Mouse (Mus musculus) heart, embryonic 10.5 days (tissue): ENCODE results near the gene Aftph. TPM values are rescaled to one million over a fixed set of nuclear protein-coding genes. Genes with fewer than 3 reads are reported as not detected.

Source experiments
- DNase-seq: peaks from one replicate; pipeline ENCODE4 v3.0.0-alpha.2; 2017; ENCODE audit warnings: low spot score
- H3K27ac ChIP-seq: fragments of 300-500 bp; sonication (generic); 2 replicates; pipeline ENCODE4 v1.5.1; 2016; ENCODE audit warnings: mild to moderate bottlenecking
- H3K27me3 ChIP-seq: fragments of 300-500 bp; sonication (generic); 2 replicates; pipeline ENCODE4 v1.6.1; 2016; ENCODE audit warnings: mild to moderate bottlenecking; ENCODE audit not compliant: poor library complexity, insufficient read depth, severe bottlenecking
- H3K36me3 ChIP-seq: fragments of 300-500 bp; sonication (generic); 2 replicates; pipeline ENCODE4 v1.6.1; 2016; ENCODE audit warnings: mild to moderate bottlenecking, moderate library complexity
- H3K4me1 ChIP-seq: fragments of 300-500 bp; sonication (generic); 2 replicates; pipeline ENCODE4 v1.6.1; 2016; ENCODE audit warnings: mild to moderate bottlenecking
- H3K4me3 ChIP-seq: fragments of 300-500 bp; sonication (generic); 2 replicates; pipeline ENCODE4 v1.5.1; 2016; ENCODE audit warnings: mild to moderate bottlenecking, moderate library complexity
- H3K9me3 ChIP-seq: fragments of 300-500 bp; sonication (generic); 2 replicates; pipeline ENCODE4 v1.6.1; 2016; ENCODE audit warnings: mild to moderate bottlenecking, moderate library complexity
- WGBS: fragments of 180-500 bp; shearing (Covaris S2); methylation state at CpG from one replicate; pipeline ENCODE4 v1.1.7; 2016; 5-methylcytosine and 5-hydroxymethylcytosine counted together
- polyA plus RNA-seq: library from polyadenylated mRNA; unstranded; fragments of >200 nt; fragmentation: Nextera tagmentation; extraction: Ambion mirVana; gene quantifications from 2 replicates; pipeline ENCODE4 v1.2.1, GENCODE M21; 2016

Gene Aftph
- 13.9 and 14.2 TPM in 2 replicates for polyA plus RNA-seq

GRCm38 (mm10) chr11:20741201-20742100, at the start of gene Aftph:
Gene Aftph (minus strand): TSS chr11:20741589.
- H3K9me3 ChIP-seq, result no peaks in the 10 kb centered on the region
- no peaks in the 10 kb centered on the region for H3K36me3 ChIP-seq
- H3K4me1 ChIP-seq, result no peaks in the 10 kb centered on the region
- no peaks in the 10 kb centered on the region for H3K27me3 ChIP-seq
- under 1% methylated on average over 49 of the region's 81 CpGs for WGBS
- peak within 1 kb of the TSS; percentile 97 for H3K4me3 ChIP-seq
- peak within 1 kb of the TSS; percentile 90 for H3K27ac ChIP-seq
- peak; percentile 99 for DNase-seq

GRCm38 (mm10) chr11:20789015-20789414, 47.6 kb upstream of the Aftph start:
- no peak overlapping the region for H3K27ac ChIP-seq
- H3K4me3 ChIP-seq, result no peak overlapping the region
- no peaks in the 10 kb centered on the region for H3K27me3 ChIP-seq
- DNase-seq, result no peak
- H3K9me3 ChIP-seq, result 0 out of 2 replicates have a peak, but pooled peaks cover 6% of the 10 kb centered on the region
- WGBS, result 67% methylated on average over 1 of the region's 1 CpGs
- H3K36me3 ChIP-seq, result no peaks in the 10 kb centered on the region; the same call in 1 of the 2 replicates
- H3K4me1 ChIP-seq, result 0 out of 2 replicates have a peak, but pooled peaks cover under 1% of the 10 kb centered on the region

GRCm38 (mm10) chr11:20788070-20788469, 46.7 kb upstream of the Aftph start:
- Histone ChIP-seq H3K9me3 (0 out of 2 replicates have a peak, but pooled peaks cover 6% of the 10 kb centered on the region), H3K27ac (no peak overlapping the region), H3K36me3 (no peaks in the 10 kb centered on the region; the same call in 1 of the 2 replicates), H3K27me3 (no peaks in the 10 kb centered on the region), H3K4me1 (no peaks in the 10 kb centered on the region), H3K4me3 (no peak overlapping the region)
- 75% methylated on average over 3 of the region's 3 CpGs for WGBS
- DNase-seq, result peak; percentile 5

- no peak overlapping the region for H3K27ac ChIP-seq
- 0 out of 2 replicates have a peak, but pooled peaks cover 6% of the 10 kb centered on the region for H3K9me3 ChIP-seq
- H3K4me1 ChIP-seq, result no peaks in the 10 kb centered on the region
- H3K36me3 ChIP-seq, result no peaks in the 10 kb centered on the region; the same call in 1 of the 2 replicates
- WGBS, result 61% methylated on average over 2 of the region's 2 CpGs
- peak; percentile 25 for DNase-seq
- H3K4me3 ChIP-seq, result no peak overlapping the region
- H3K27me3 ChIP-seq, result no peaks in the 10 kb centered on the region
Observed at GRCm38 (mm10) chr11:20786191-20786590, 44.8 kb upstream of the Aftph start.

- DNase-seq, result peak; percentile 11
- Histone ChIP-seq H3K36me3 (no peaks in the 10 kb centered on the region; the same call in 1 of the 2 replicates), H3K9me3 (0 out of 2 replicates have a peak, but pooled peaks cover 6% of the 10 kb centered on the region), H3K27ac (no peak overlapping the region), H3K4me1 (no peaks in the 10 kb centered on the region), H3K27me3 (no peaks in the 10 kb centered on the region), H3K4me3 (no peak overlapping the region)
- WGBS, result 70% methylated on average over 1 of the region's 1 CpGs
Observed at GRCm38 (mm10) chr11:20785186-20785585, 43.8 kb upstream of the Aftph start.

- no peak overlapping the region for H3K4me3 ChIP-seq
- H3K4me1 ChIP-seq, result no peaks in the 10 kb centered on the region
- peak; percentile 31 for DNase-seq
- no peak overlapping the region for H3K27ac ChIP-seq
- H3K27me3 ChIP-seq, result no peaks in the 10 kb centered on the region
- no peaks in the 10 kb centered on the region; the same call in 1 of the 2 replicates for H3K36me3 ChIP-seq
- WGBS, result 80% methylated on average over 6 of the region's 6 CpGs
- H3K9me3 ChIP-seq, result 0 out of 2 replicates have a peak, but pooled peaks cover 6% of the 10 kb centered on the region
Observed at GRCm38 (mm10) chr11:20784776-20785175, 43.4 kb upstream of the Aftph start.

- DNase-seq, result peak; percentile 48
- 0 out of 2 replicates have a peak, but pooled peaks cover 6% of the 10 kb centered on the region for H3K9me3 ChIP-seq
- H3K27me3 ChIP-seq, result no peaks in the 10 kb centered on the region
- 92% methylated on average over 1 of the region's 1 CpGs for WGBS
- H3K36me3 ChIP-seq, result no peaks in the 10 kb centered on the region; the same call in 1 of the 2 replicates
- no peak overlapping the region for H3K4me3 ChIP-seq
- H3K4me1 ChIP-seq, result 0 out of 2 replicates have a peak, but pooled peaks cover under 1% of the 10 kb centered on the region
- no peak overlapping the region for H3K27ac ChIP-seq
Observed at GRCm38 (mm10) chr11:20783467-20783866, 42.1 kb upstream of the Aftph start.

GRCm38 (mm10) chr11:20782620-20783019, 41.2 kb upstream of the Aftph start:
- Histone ChIP-seq H3K36me3 (no peaks in the 10 kb centered on the region; the same call in 1 of the 2 replicates), H3K4me1 (0 out of 2 replicates have a peak, but pooled peaks cover 2% of the 10 kb centered on the region), H3K9me3 (0 out of 2 replicates have a peak, but pooled peaks cover 6% of the 10 kb centered on the region), H3K4me3 (no peak overlapping the region), H3K27ac (no peak overlapping the region), H3K27me3 (no peaks in the 10 kb centered on the region)
- WGBS, result 59% methylated on average over 2 of the region's 2 CpGs
- DNase-seq, result peak; percentile 53

- 0 out of 2 replicates have a peak, but pooled peaks cover 6% of the 10 kb centered on the region for H3K9me3 ChIP-seq
- WGBS, result 75% methylated on average over 4 of the region's 4 CpGs
- no peak for DNase-seq
Observed at GRCm38 (mm10) chr11:20780312-20780711, 38.9 kb upstream of the Aftph start.

GRCm38 (mm10) chr11:20778861-20779563, 37.6 kb upstream of the Aftph start:
- DNase-seq, result peak; percentile 71
- no peaks in the 10 kb centered on the region for H3K9me3 ChIP-seq
- 80% methylated on average over 3 of the region's 3 CpGs for WGBS

More at GRCm38 (mm10) chr11:20780312-20780711, 38.9 kb upstream of the Aftph start:
- Histone ChIP-seq H3K4me1 (0 out of 2 replicates have a peak, but pooled peaks cover 2% of the 10 kb centered on the region), H3K4me3 (no peak overlapping the region), H3K36me3 (no peaks in the 10 kb centered on the region; the same call in 1 of the 2 replicates), H3K27me3 (no peaks in the 10 kb centered on the region), H3K27ac (no peak overlapping the region)

GRCm38 (mm10) chr11:20778298-20778697, 36.9 kb upstream of the Aftph start:
- Histone ChIP-seq H3K4me1 (0 out of 2 replicates have a peak, but pooled peaks cover 2% of the 10 kb centered on the region), H3K36me3 (no peaks in the 10 kb centered on the region), H3K4me3 (no peak overlapping the region), H3K9me3 (no peaks in the 10 kb centered on the region), H3K27me3 (no peaks in the 10 kb centered on the region), H3K27ac (no peak overlapping the region)
- DNase-seq, result no peak
- 33% methylated on average over 1 of the region's 1 CpGs for WGBS

More at GRCm38 (mm10) chr11:20778861-20779563, 37.6 kb upstream of the Aftph start:
- Histone ChIP-seq H3K27me3 (no peaks in the 10 kb centered on the region), H3K4me3 (no peak overlapping the region), H3K4me1 (0 out of 2 replicates have a peak, but pooled peaks cover 2% of the 10 kb centered on the region), H3K36me3 (no peaks in the 10 kb centered on the region), H3K27ac (no peak overlapping the region)

- no peaks in the 10 kb centered on the region for H3K27me3 ChIP-seq
- no peaks in the 10 kb centered on the region for H3K9me3 ChIP-seq
- H3K4me3 ChIP-seq, result no peak overlapping the region
- 0 out of 2 replicates have a peak, but pooled peaks cover 2% of the 10 kb centered on the region for H3K4me1 ChIP-seq
- no peak overlapping the region for H3K27ac ChIP-seq
- DNase-seq, result no peak
- no peaks in the 10 kb centered on the region for H3K36me3 ChIP-seq
Observed at GRCm38 (mm10) chr11:20776668-20777067, 35.3 kb upstream of the Aftph start.
